Mouse (Mus musculus): ENCODE data around the gene Catsper2.

GRCm38 (mm10) chr2:121354378-121354777 lies 59.2 kb downstream of the Catsper2 start:
- TF ChIP-seq CEBPB (IDR thresholded peaks at IDR 0.05; ENCODE audit: low read depth) = no peak
- TF ChIP-seq CTCF (IDR thresholded peaks at IDR 0.05; ENCODE audit: control insufficient read depth, insufficient read depth, insufficient read length) = no peak
- TF ChIP-seq FOSL1 (IDR thresholded peaks at IDR 0.05; ENCODE audit: insufficient read depth, low read length, poor library complexity, severe bottlenecking) = no peak
- TF ChIP-seq MAX (IDR thresholded peaks at IDR 0.05) = no peak
- TF ChIP-seq USF1 (IDR thresholded peaks at IDR 0.05; ENCODE audit: low read depth) = no peak
- TF ChIP-seq MYOD1 (IDR thresholded peaks at IDR 0.05; ENCODE audit: control insufficient read depth, insufficient read length, low read depth) = no peak
- TF ChIP-seq MYOG (IDR thresholded peaks at IDR 0.05; ENCODE audit: control insufficient read depth, extremely low read depth, insufficient read length) = no peak

Measured in C2C12 (cell line).